ENCODE assay signal across 8 mouse cellular contexts in genomic region chr1:86435302-86435821, GRCm38 (mm10). TPM values are rescaled to one million over a fixed set of nuclear protein-coding genes. Genes with fewer than 3 reads are reported as not detected.
DNase-seq lines count a peak whose midpoint lies in the region; ATAC-seq and TF ChIP-seq lines count a peak whose summit lies in the region.

No protein-coding gene starts in this region.

- no peak for TF ChIP-seq POLR2A in bone marrow, adult 2 months (IDR thresholded peaks at IDR 0.05; ENCODE audit: borderline replicate concordance, control insufficient read depth, low read depth, low read length)

- ATAC-seq in forebrain, embryonic 13.5 days, result peak; percentile 27
- ATAC-seq in lung, embryonic 14.5 days (ENCODE audit: insufficient read depth), result peak; percentile 65

- H3K4me1 ChIP-seq in bone marrow, adult 2 months (ENCODE audit: control insufficient read depth, insufficient read depth, low read length), result peaks cover 5% of the 10 kb centered on the region; the same call in 1 of the 2 replicates
- H3K4me1 ChIP-seq in forebrain, embryonic 13.5 days, result peaks cover 52% of the 10 kb centered on the region
- H3K4me1 ChIP-seq in lung, embryonic 14.5 days (ENCODE audit: insufficient read depth), result peaks cover 16% of the 10 kb centered on the region

- peak overlapping the region; percentile 61 for H3K4me2 ChIP-seq in forebrain, embryonic 13.5 days
- H3K4me2 ChIP-seq in lung, embryonic 14.5 days, result peak overlapping the region; percentile 85

- no peaks in the 10 kb centered on the region for H3K9me3 ChIP-seq in forebrain, embryonic 13.5 days (replicated peaks)
- no peaks in the 10 kb centered on the region for H3K9me3 ChIP-seq in lung, embryonic 14.5 days (ENCODE audit: low read depth, low read length)

- 72% methylated on average over 13 of the region's 13 CpGs for WGBS in bone marrow, adult 2 months
- WGBS in forebrain, embryonic 13.5 days, result 7% methylated on average over 13 of the region's 13 CpGs
- 15% methylated on average over 13 of the region's 13 CpGs for WGBS in lung, embryonic 14.5 days

- H3K36me3 ChIP-seq in forebrain, embryonic 13.5 days (ENCODE audit: poor library complexity, severe bottlenecking), result no peaks in the 10 kb centered on the region
- no peaks in the 10 kb centered on the region for H3K36me3 ChIP-seq in lung, embryonic 14.5 days (ENCODE audit: insufficient read depth)

- intact Hi-C loops in heart, postnatal 36 days (cut with DNase I), result loop anchor here (5.0 kb wide), 1 partner anchor 147 kb away; the partner anchor contains the start of genes Cops7b and Pde6d

- peak; percentile 59 for DNase-seq in A20 (ENCODE audit: low read depth, low spot score)
- DNase-seq in heart, postnatal 36 days, result peak; percentile 61 to 77
- peak; percentile 72 for DNase-seq in layer of hippocampus, adult 8-10 months (ENCODE audit: low spot score in 2 of 2)
- peak; percentile 95 for DNase-seq in lung, embryonic 14.5 days
- DNase-seq in retina, postnatal 1 day, result peak; percentile 74
- no peak for DNase-seq in c-Kit-positive CD71-positive TER-119-positive erythroid progenitor cells, embryonic 14.5 days (ENCODE audit: low spot score)

- H3K9ac ChIP-seq in forebrain, embryonic 13.5 days, result peak overlapping the region; percentile 83
- peak overlapping the region; percentile 84 for H3K9ac ChIP-seq in lung, embryonic 14.5 days

- no peaks in the 10 kb centered on the region for H3K27me3 ChIP-seq in forebrain, embryonic 13.5 days
- no peaks in the 10 kb centered on the region for H3K27me3 ChIP-seq in lung, embryonic 14.5 days (ENCODE audit: insufficient read depth, low read length)

- TF ChIP-seq CTCF in bone marrow, adult 2 months (IDR thresholded peaks at IDR 0.05; ENCODE audit: control insufficient read depth, insufficient read depth, low read length), result no peak
- TF ChIP-seq CTCF in lung, embryonic 14.5 days (IDR thresholded peaks at IDR 0.05; ENCODE audit: low read depth), result no peak

- peak overlapping the region; percentile 2; the same call in 1 of the 2 replicates for H3K27ac ChIP-seq in bone marrow, adult 2 months (ENCODE audit: control insufficient read depth, insufficient read depth, low read depth, low read length, poor library complexity)
- peak overlapping the region; percentile 100 for H3K27ac ChIP-seq in forebrain, embryonic 13.5 days
- H3K27ac ChIP-seq in lung, embryonic 14.5 days (ENCODE audit: low read depth), result peak overlapping the region; percentile 99

- no peak overlapping the region for H3K4me3 ChIP-seq in bone marrow, adult 2 months (replicated peaks; ENCODE audit: control insufficient read depth, low read depth, low read length)
- peak overlapping the region; percentile 39 for H3K4me3 ChIP-seq in forebrain, embryonic 13.5 days
- peak overlapping the region; percentile 44; the same call in 1 of the 2 replicates for H3K4me3 ChIP-seq in lung, embryonic 14.5 days (ENCODE audit: low read depth, low read length)

RNA-seq across cellular contexts. Expression of gene Tex44, which starts 9.2 kb away (rescaled TPM):
- not detected in 2 replicates for polyA plus RNA-seq in bone marrow, adult 2 months (2011; ENCODE audit: insufficient read depth, insufficient read length, low replicate concordance, missing spikeins)
- not detected in 2 replicates for polyA plus RNA-seq in forebrain, embryonic 13.5 days (2015; fragmentation: Nextera tagmentation; extraction: Ambion mirVana)
- not detected for total RNA-seq in heart, postnatal 36 days (2021)
- not detected for total RNA-seq in layer of hippocampus, adult 8-10 months (2022)
- polyA plus RNA-seq in lung, embryonic 14.5 days (2014; fragmentation: Nextera tagmentation; extraction: Ambion mirVana), result not detected in 2 replicates

RNA-seq across cellular contexts. Expression of gene Nmur1, which starts 9.3 kb away (rescaled TPM):
- not detected in 2 replicates for polyA plus RNA-seq in bone marrow, adult 2 months (2011; ENCODE audit: insufficient read depth, insufficient read length, low replicate concordance, missing spikeins)
- 0.14 TPM in 1 of 2 replicates, not detected in the other for polyA plus RNA-seq in forebrain, embryonic 13.5 days (2015; fragmentation: Nextera tagmentation; extraction: Ambion mirVana)
- total RNA-seq in heart, postnatal 36 days (2021), result not detected
- total RNA-seq in layer of hippocampus, adult 8-10 months (2022), result not detected
- polyA plus RNA-seq in lung, embryonic 14.5 days (2014; fragmentation: Nextera tagmentation; extraction: Ambion mirVana), result not detected in 2 replicates

Comparison
In these comparisons a context has a peak if more than half of its experiments do, and no peak if none do; other contexts are left out.
1. H3K27ac ChIP-seq: peak in every context shown above with its lines; median percentile 100 in forebrain, embryonic 13.5 days; 99 in lung, embryonic 14.5 days; 2 in bone marrow, adult 2 months.